ENCODE assay signal across 14 mouse cellular contexts in genomic region chr1:87890960-87891359, GRCm38 (mm10). TPM values are rescaled to one million over a fixed set of nuclear protein-coding genes. Genes with fewer than 3 reads are reported as not detected.
DNase-seq lines count a peak whose midpoint lies in the region; ATAC-seq and TF ChIP-seq lines count a peak whose summit lies in the region.
"Had no signal": no experiment of that assay in that cellular context is flagged by ENCODE, and none has a peak within 500 bp of the region (broad histone marks: within the 10 kb centered on the region; RNA-seq: fewer than 3 reads in every experiment).

No protein-coding gene starts in this region.

- no peaks in the 10 kb centered on the region for H3K27me3 ChIP-seq in lung, embryonic 14.5 days (ENCODE audit: insufficient read depth, low read length)
- no peaks in the 10 kb centered on the region for H3K27me3 ChIP-seq in stomach, embryonic 15.5 days (replicated peaks)
- no peaks in the 10 kb centered on the region for H3K27me3 ChIP-seq in midbrain, embryonic 10.5 days (ENCODE audit: low read depth, poor library complexity, severe bottlenecking)
- no peaks in the 10 kb centered on the region for H3K27me3 ChIP-seq in forebrain, embryonic 13.5 days
- H3K27me3 ChIP-seq: embryonic facial prominence, embryonic 13.5 days; heart, embryonic 12.5 days had no signal

- no peak for TF ChIP-seq CTCF in lung, embryonic 14.5 days (IDR thresholded peaks at IDR 0.05; ENCODE audit: low read depth)

- peak; percentile 38; the same call in 1 of the 2 replicates for ATAC-seq in lung, embryonic 14.5 days (ENCODE audit: insufficient read depth)
- ATAC-seq in erythroblast, adult 5-6 weeks (replicated peaks; ENCODE audit: low FRiP score, poor library complexity, severe bottlenecking) = peak; percentile 36; the same call in 1 of the 2 replicates
- no peak for ATAC-seq in stomach, embryonic 15.5 days (ENCODE audit: insufficient read depth, low FRiP score, low read depth)
- no peak for ATAC-seq in forebrain, embryonic 13.5 days
- ATAC-seq: hindbrain, postnatal 0 days had no signal

- peak overlapping the region; percentile 58 for H3K27ac ChIP-seq in lung, embryonic 14.5 days (ENCODE audit: low read depth)
- H3K27ac ChIP-seq in stomach, embryonic 15.5 days = peak overlapping the region; percentile 21; the same call in 1 of the 2 replicates
- H3K27ac ChIP-seq in midbrain, embryonic 10.5 days (replicated peaks) = no peak overlapping the region
- H3K27ac ChIP-seq in forebrain, embryonic 13.5 days = no peak overlapping the region
- H3K27ac ChIP-seq: embryonic facial prominence, embryonic 13.5 days; hindbrain, postnatal 0 days had no signal

- WGBS in lung, embryonic 14.5 days = 22% methylated on average over 1 of the region's 1 CpGs
- 61% methylated on average over 1 of the region's 1 CpGs for WGBS in stomach, embryonic 15.5 days
- WGBS in midbrain, embryonic 10.5 days = 88% methylated on average over 1 of the region's 1 CpGs
- WGBS in forebrain, embryonic 13.5 days = 85% methylated on average over 1 of the region's 1 CpGs

- H3K36me3 ChIP-seq in lung, embryonic 14.5 days (ENCODE audit: insufficient read depth) = no peaks in the 10 kb centered on the region
- H3K36me3 ChIP-seq in stomach, embryonic 15.5 days = no peaks in the 10 kb centered on the region
- 0 out of 2 replicates have a peak, but pooled peaks cover 6% of the 10 kb centered on the region for H3K36me3 ChIP-seq in midbrain, embryonic 10.5 days
- 0 out of 2 replicates have a peak, but pooled peaks cover 5% of the 10 kb centered on the region for H3K36me3 ChIP-seq in forebrain, embryonic 13.5 days (ENCODE audit: poor library complexity, severe bottlenecking)
- H3K36me3 ChIP-seq: embryonic facial prominence, embryonic 13.5 days had no signal

- H3K9ac ChIP-seq in lung, embryonic 14.5 days = no peak overlapping the region
- H3K9ac ChIP-seq in stomach, embryonic 15.5 days = no peak overlapping the region
- no peak overlapping the region for H3K9ac ChIP-seq in forebrain, embryonic 13.5 days
- H3K9ac ChIP-seq: embryonic facial prominence, embryonic 13.5 days; heart, embryonic 12.5 days had no signal

- no peaks in the 10 kb centered on the region for H3K9me3 ChIP-seq in lung, embryonic 14.5 days (ENCODE audit: low read depth, low read length)
- H3K9me3 ChIP-seq in stomach, embryonic 15.5 days = no peaks in the 10 kb centered on the region
- H3K9me3 ChIP-seq in midbrain, embryonic 10.5 days (replicated peaks) = no peaks in the 10 kb centered on the region
- H3K9me3 ChIP-seq in forebrain, embryonic 13.5 days (replicated peaks) = no peaks in the 10 kb centered on the region
- H3K9me3 ChIP-seq: embryonic facial prominence, embryonic 13.5 days; heart, embryonic 12.5 days had no signal

- DNase-seq in adrenal gland, postnatal 10 days = peak; percentile 17
- DNase-seq in adrenal gland, postnatal 36 days = no peak
- DNase-seq in lung, embryonic 14.5 days = peak; percentile 72
- DNase-seq in lung, postnatal 4 days = no peak
- DNase-seq in midbrain, embryonic 10.5 days (ENCODE audit: low spot score) = no peak
- DNase-seq: adrenal gland, postnatal 25 days; kidney, postnatal 4 days; spleen, adult 18-20 months had no signal

- H3K4me1 ChIP-seq in lung, embryonic 14.5 days (ENCODE audit: insufficient read depth) = no peaks in the 10 kb centered on the region; the same call in 1 of the 2 replicates
- H3K4me1 ChIP-seq in stomach, embryonic 15.5 days = 0 out of 2 replicates have a peak, but pooled peaks cover 6% of the 10 kb centered on the region
- peaks cover 4% of the 10 kb centered on the region; the same call in 1 of the 2 replicates for H3K4me1 ChIP-seq in midbrain, embryonic 10.5 days
- 0 out of 2 replicates have a peak, but pooled peaks cover 3% of the 10 kb centered on the region for H3K4me1 ChIP-seq in forebrain, embryonic 13.5 days

- H3K4me3 ChIP-seq in lung, embryonic 14.5 days (ENCODE audit: low read depth, low read length) = no peak overlapping the region
- no peak overlapping the region for H3K4me3 ChIP-seq in stomach, embryonic 15.5 days (replicated peaks)
- no peak overlapping the region for H3K4me3 ChIP-seq in midbrain, embryonic 10.5 days
- no peak overlapping the region for H3K4me3 ChIP-seq in forebrain, embryonic 13.5 days
- H3K4me3 ChIP-seq: embryonic facial prominence, embryonic 13.5 days; heart, embryonic 12.5 days had no signal

- no peak overlapping the region for H3K4me2 ChIP-seq in lung, embryonic 14.5 days
- no peak overlapping the region for H3K4me2 ChIP-seq in stomach, embryonic 15.5 days
- no peak overlapping the region for H3K4me2 ChIP-seq in forebrain, embryonic 13.5 days
- H3K4me2 ChIP-seq: embryonic facial prominence, embryonic 13.5 days; heart, embryonic 12.5 days had no signal

RNA-seq across cellular contexts. Expression of gene Dgkd, which starts 37.9 kb away (rescaled TPM):
- 100 to 1,000 TPM; 107 to 118 TPM for total RNA-seq in adrenal gland, postnatal 10 days (2021)
- total RNA-seq in adrenal gland, postnatal 36 days (2021) = 10 to 100 TPM; 66.0 to 74.1 TPM
- polyA plus RNA-seq in lung, embryonic 14.5 days (2014; fragmentation: Nextera tagmentation; extraction: Ambion mirVana) = 32.8 and 36.1 TPM in 2 replicates
- 11.9 and 12.1 TPM in 2 replicates for total RNA-seq in erythroblast, adult 5-6 weeks (2015; ENCODE audit: low replicate concordance)
- 10.2 and 26.8 TPM in 2 replicates for total RNA-seq in erythroblast, adult 5-6 weeks (2017; ENCODE audit: low replicate concordance)
- polyA plus RNA-seq in stomach, embryonic 15.5 days (2015; fragmentation: Nextera tagmentation; extraction: Ambion mirVana) = 25.5 and 26.1 TPM in 2 replicates
- polyA plus RNA-seq in midbrain, embryonic 10.5 days (2016; fragmentation: Nextera tagmentation; extraction: Ambion mirVana) = 37.8 and 41.6 TPM in 2 replicates
- 36.6 and 43.6 TPM in 2 replicates for polyA plus RNA-seq in forebrain, embryonic 13.5 days (2015; fragmentation: Nextera tagmentation; extraction: Ambion mirVana)

Comparison
In these comparisons a context has a peak if more than half of its experiments do, and no peak if none do; other contexts are left out.
1. DNase-seq: peak in adrenal gland, postnatal 10 days (single experiment) and lung, embryonic 14.5 days (single experiment); none in adrenal gland, postnatal 36 days (0 of 2), lung, postnatal 4 days (0 of 2) and midbrain, embryonic 10.5 days (single experiment).
2. ATAC-seq: peak in lung, embryonic 14.5 days (single experiment) and erythroblast, adult 5-6 weeks (single experiment); none in stomach, embryonic 15.5 days (single experiment) and forebrain, embryonic 13.5 days (single experiment).
3. H3K27ac ChIP-seq: peak in lung, embryonic 14.5 days (single experiment) and stomach, embryonic 15.5 days (single experiment); none in midbrain, embryonic 10.5 days (single experiment) and forebrain, embryonic 13.5 days (single experiment).